8 mouse cellular contexts compared by ENCODE assay signal in genomic region chr10:80260642-80261584, GRCm38 (mm10). TPM values are rescaled to one million over a fixed set of nuclear protein-coding genes. Genes with fewer than 3 reads are reported as not detected.
DNase-seq lines count a peak whose midpoint lies in the region; ATAC-seq and TF ChIP-seq lines count a peak whose summit lies in the region.

Gene Gamt (minus strand): TSS chr10:80261012.
Gene Dazap1 (plus strand): TSS chr10:80261486.

- peak; percentile 99 for DNase-seq in 3134 (ENCODE audit: extremely low read depth, insufficient read length, low spot score)
- peak; percentile 99 to 100 for DNase-seq in adrenal gland, postnatal 36 days
- DNase-seq in heart, adult 18-20 months: peak; percentile 98 to 99
- peak; percentile 99 for DNase-seq in kidney, adult 2 months
- DNase-seq in spleen, adult 2 months (ENCODE audit: low read depth in 1 of 2, low spot score in 2 of 2): peak; percentile 77 to 95

- under 1% methylated on average over 49 of the region's 49 CpGs for WGBS in embryonic facial prominence, embryonic 13.5 days
- under 1% methylated on average over 49 of the region's 49 CpGs for WGBS in kidney, adult 2 months
- under 1% methylated on average over 49 of the region's 49 CpGs for WGBS in limb, embryonic 12.5 days
- 1% methylated on average over 43 of the region's 49 CpGs for WGBS in midbrain, embryonic 15.5 days
- WGBS in spleen, adult 2 months: under 1% methylated on average over 49 of the region's 49 CpGs

- no peaks in the 10 kb centered on the region for H3K9me3 ChIP-seq in embryonic facial prominence, embryonic 13.5 days
- H3K9me3 ChIP-seq in limb, embryonic 12.5 days: no peaks in the 10 kb centered on the region
- no peaks in the 10 kb centered on the region for H3K9me3 ChIP-seq in midbrain, embryonic 15.5 days

- H3K27ac ChIP-seq in embryonic facial prominence, embryonic 13.5 days: peak within 1 kb of the TSS; percentile 96
- H3K27ac ChIP-seq in kidney, adult 2 months (ENCODE audit: insufficient read depth, low read depth, low read length): peak within 1 kb of the TSS; percentile 94
- peak within 1 kb of the TSS; percentile 96 for H3K27ac ChIP-seq in limb, embryonic 12.5 days
- peak within 1 kb of the TSS; percentile 86 for H3K27ac ChIP-seq in midbrain, embryonic 15.5 days
- peak within 1 kb of the TSS; percentile 86 for H3K27ac ChIP-seq in spleen, adult 2 months (ENCODE audit: insufficient read depth, low read length)

- ATAC-seq in embryonic facial prominence, embryonic 13.5 days (ENCODE audit: insufficient number of reproducible peaks, insufficient read depth, low FRiP score, low TSS enrichment, low read depth): peak; percentile 91
- peak; percentile 92 for ATAC-seq in limb, embryonic 12.5 days (ENCODE audit: insufficient number of reproducible peaks, insufficient read depth, low FRiP score, low TSS enrichment, low read depth)
- ATAC-seq in midbrain, embryonic 15.5 days (replicated peaks): peak; percentile 73

- peak within 1 kb of the TSS; percentile 74 for H3K9ac ChIP-seq in embryonic facial prominence, embryonic 13.5 days
- peak within 1 kb of the TSS; percentile 65 for H3K9ac ChIP-seq in limb, embryonic 12.5 days (replicated peaks)
- peak within 1 kb of the TSS; percentile 63 for H3K9ac ChIP-seq in midbrain, embryonic 15.5 days

- TF ChIP-seq CTCF in kidney, adult 2 months (conservative IDR thresholded peaks at IDR 0.05; ENCODE audit: insufficient read depth, insufficient read length, low read depth, low read length): no peak
- no peak for TF ChIP-seq CTCF in spleen, adult 2 months (IDR thresholded peaks at IDR 0.05; ENCODE audit: extremely low read depth, insufficient read depth, insufficient read length, insufficient replicate concordance)

- peak within 1 kb of the TSS; percentile 49 for H3K4me3 ChIP-seq in embryonic facial prominence, embryonic 13.5 days
- peak within 1 kb of the TSS; percentile 60 for H3K4me3 ChIP-seq in kidney, adult 2 months (ENCODE audit: insufficient read depth, low read depth, low read length)
- peak within 1 kb of the TSS; percentile 52 for H3K4me3 ChIP-seq in limb, embryonic 12.5 days (replicated peaks)
- peak within 1 kb of the TSS; percentile 47 for H3K4me3 ChIP-seq in midbrain, embryonic 15.5 days
- H3K4me3 ChIP-seq in spleen, adult 2 months (ENCODE audit: extremely low read depth, insufficient read depth, insufficient read length): peak within 1 kb of the TSS; percentile 58

- H3K4me1 ChIP-seq in embryonic facial prominence, embryonic 13.5 days: peaks cover 34% of the 10 kb centered on the region
- peaks cover 11% of the 10 kb centered on the region; the same call in 1 of the 2 replicates for H3K4me1 ChIP-seq in kidney, adult 2 months (ENCODE audit: control insufficient read depth, insufficient read depth, low read length)
- peaks cover 29% of the 10 kb centered on the region for H3K4me1 ChIP-seq in limb, embryonic 12.5 days (replicated peaks)
- peaks cover 47% of the 10 kb centered on the region for H3K4me1 ChIP-seq in midbrain, embryonic 15.5 days
- peaks cover 8% of the 10 kb centered on the region for H3K4me1 ChIP-seq in spleen, adult 2 months (ENCODE audit: control insufficient read depth, insufficient read depth, insufficient read length)

- H3K4me2 ChIP-seq in embryonic facial prominence, embryonic 13.5 days: peak within 1 kb of the TSS; percentile 77
- peak within 1 kb of the TSS; percentile 94 for H3K4me2 ChIP-seq in limb, embryonic 12.5 days
- peak within 1 kb of the TSS; percentile 86 for H3K4me2 ChIP-seq in midbrain, embryonic 15.5 days

- H3K27me3 ChIP-seq in embryonic facial prominence, embryonic 13.5 days: no peaks in the 10 kb centered on the region
- H3K27me3 ChIP-seq in kidney, adult 2 months (replicated peaks; ENCODE audit: control insufficient read depth, insufficient read depth, low read length): no peaks in the 10 kb centered on the region
- H3K27me3 ChIP-seq in limb, embryonic 12.5 days: no peaks in the 10 kb centered on the region
- no peaks in the 10 kb centered on the region for H3K27me3 ChIP-seq in midbrain, embryonic 15.5 days (replicated peaks)
- no peaks in the 10 kb centered on the region for H3K27me3 ChIP-seq in spleen, adult 2 months (ENCODE audit: control insufficient read depth, insufficient read depth, low read length)

- peaks cover 32% of the 10 kb centered on the region for H3K36me3 ChIP-seq in embryonic facial prominence, embryonic 13.5 days
- no peaks in the 10 kb centered on the region for H3K36me3 ChIP-seq in kidney, adult 2 months (ENCODE audit: control insufficient read depth, insufficient read depth, low read length)
- H3K36me3 ChIP-seq in limb, embryonic 12.5 days: peaks cover 32% of the 10 kb centered on the region
- H3K36me3 ChIP-seq in midbrain, embryonic 15.5 days (replicated peaks): peaks cover 9% of the 10 kb centered on the region; the same call in 1 of the 2 replicates
- H3K36me3 ChIP-seq in spleen, adult 2 months (ENCODE audit: control insufficient read depth, insufficient read depth, low read length): peaks cover 12% of the 10 kb centered on the region

- TF ChIP-seq POLR2A in kidney, adult 2 months (IDR thresholded peaks at IDR 0.05; ENCODE audit: low read depth, low read length): peak; percentile 27
- no peak for TF ChIP-seq POLR2A in spleen, adult 2 months (IDR thresholded peaks at IDR 0.05; ENCODE audit: low read depth, low read length)

RNA-seq across cellular contexts. Expression of gene Gamt, which starts in this region (rescaled TPM):
- 100 to 1,000 TPM; 195 to 311 TPM for total RNA-seq in adrenal gland, postnatal 36 days (2021)
- polyA plus RNA-seq in embryonic facial prominence, embryonic 13.5 days (2015; fragmentation: Nextera tagmentation; extraction: Ambion mirVana): 27.2 and 33.6 TPM in 2 replicates
- 10 to 100 TPM in 1 of 2 experiments, 1 to 10 TPM in 1; 8.9 to 14.8 TPM for total RNA-seq in heart, adult 18-20 months (2021)
- polyA plus RNA-seq in kidney, adult 2 months (2012; rRNA removed): 66.7 and 68.4 TPM in 2 replicates
- polyA plus RNA-seq in limb, embryonic 12.5 days (2016; fragmentation: Nextera tagmentation; extraction: Ambion mirVana): 30.7 and 31.9 TPM in 2 replicates
- polyA plus RNA-seq in midbrain, embryonic 15.5 days (2015; fragmentation: Nextera tagmentation; extraction: Ambion mirVana): 16.8 and 18.9 TPM in 2 replicates
- 19.7 and 23.5 TPM in 2 replicates for polyA plus RNA-seq in spleen, adult 2 months (2012; rRNA removed)

RNA-seq across cellular contexts. Expression of gene Dazap1, which starts in this region (rescaled TPM):
- 10 to 100 TPM; 82.1 to 90.4 TPM for total RNA-seq in adrenal gland, postnatal 36 days (2021)
- 66.0 and 70.6 TPM in 2 replicates for polyA plus RNA-seq in embryonic facial prominence, embryonic 13.5 days (2015; fragmentation: Nextera tagmentation; extraction: Ambion mirVana)
- 10 to 100 TPM; 46.9 to 58.8 TPM for total RNA-seq in heart, adult 18-20 months (2021)
- polyA plus RNA-seq in kidney, adult 2 months (2012; rRNA removed): 45.6 and 49.1 TPM in 2 replicates
- 69.1 and 71.0 TPM in 2 replicates for polyA plus RNA-seq in limb, embryonic 12.5 days (2016; fragmentation: Nextera tagmentation; extraction: Ambion mirVana)
- 60.5 and 60.8 TPM in 2 replicates for polyA plus RNA-seq in midbrain, embryonic 15.5 days (2015; fragmentation: Nextera tagmentation; extraction: Ambion mirVana)
- 66.8 and 74.5 TPM in 2 replicates for polyA plus RNA-seq in spleen, adult 2 months (2012; rRNA removed)

Comparison
In these comparisons a context has a peak if more than half of its experiments do, and no peak if none do; other contexts are left out.
1. Peak in every context shown above with its lines: DNase-seq, ATAC-seq, H3K4me3 ChIP-seq and H3K27ac ChIP-seq.
2. RNA of gene Gamt (total RNA-seq): 195 to 311 TPM in adrenal gland, postnatal 36 days; 8.9 to 14.8 TPM in heart, adult 18-20 months; every median in the first group is over 10 times any median in the second.